Mouse (Mus musculus) liver, embryonic 11.5 days (tissue): ENCODE data around the gene Car3. TPM values are rescaled to one million over a fixed set of nuclear protein-coding genes. Genes with fewer than 3 reads are reported as not detected.
"Not testable (repeated sequence)": the region's sequence is repeated elsewhere in the genome, so short reads cannot be mapped to it uniquely, and the experiment has no call there.

Experiments used
- ATAC-seq: fragments of 200-750 bp; cut with Nextera tagmentation; replicated peaks from 2 replicates; pipeline ENCODE4 v1.8.0; 2017; ENCODE audit warnings: moderate number of reproducible peaks, mild to moderate bottlenecking, moderate TSS enrichment, moderate library complexity; ENCODE audit not compliant: low FRiP score
- DNase-seq: peaks from one replicate; pipeline ENCODE4 v3.0.0-alpha.2; 2017; ENCODE audit warnings: low spot score
- H3K27ac ChIP-seq: fragments of 300-500 bp; sonication (generic); 2 replicates; pipeline ENCODE4 v1.5.1; 2014; ENCODE audit warnings: mild to moderate bottlenecking, low read depth, low read length, control low read depth
- H3K27me3 ChIP-seq: fragments of 300-500 bp; sonication (generic); replicated peaks from 2 replicates; pipeline ENCODE4 v1.6.1; 2014; ENCODE audit warnings: low read length, mixed read lengths; ENCODE audit not compliant: control insufficient read depth, insufficient read depth
- H3K36me3 ChIP-seq: fragments of 300-500 bp; sonication (generic); 2 replicates; pipeline ENCODE4 v1.6.1; 2014; ENCODE audit warnings: mild to moderate bottlenecking, low read length, moderate library complexity, mixed read lengths; ENCODE audit not compliant: control insufficient read depth, insufficient read depth
- H3K4me1 ChIP-seq: fragments of 300-500 bp; sonication (generic); replicated peaks from 2 replicates; pipeline ENCODE4 v1.6.1; 2014; ENCODE audit warnings: low read length, mixed read lengths; ENCODE audit not compliant: control insufficient read depth, insufficient read depth
- H3K4me2 ChIP-seq: fragments of 300-500 bp; sonication (generic); 2 replicates; pipeline ENCODE4 v1.6.1; 2014; ENCODE audit warnings: mild to moderate bottlenecking, control low read depth, moderate library complexity
- H3K4me3 ChIP-seq: fragments of 300-500 bp; sonication (generic); 2 replicates; pipeline ENCODE4 v1.5.1; 2014; ENCODE audit warnings: low read depth, low read length, control low read depth
- H3K9ac ChIP-seq: fragments of 300-500 bp; sonication (generic); 2 replicates; pipeline ENCODE4 v1.6.1; 2014; ENCODE audit warnings: low read depth, low read length, control low read depth
- H3K9me3 ChIP-seq: fragments of 300-500 bp; sonication (generic); 2 replicates; pipeline ENCODE4 v1.6.1; 2016; ENCODE audit warnings: low read length, inconsistent platforms, mixed read lengths; ENCODE audit not compliant: control insufficient read depth
- WGBS: fragments of 180-500 bp; shearing (Covaris S2); extraction: QIAGEN DNeasy Blood & Tissue Kit; methylation state at CpG from one replicate; pipeline ENCODE4 v1.1.7; 2014; 5-methylcytosine and 5-hydroxymethylcytosine counted together
- polyA plus RNA-seq: library from polyadenylated mRNA; unstranded; fragments of >200 nt; fragmentation: Nextera tagmentation; extraction: Ambion mirVana; gene quantifications from 2 replicates; pipeline ENCODE4 v1.2.1, GENCODE M21; 2014

Car3 gene
- polyA plus RNA-seq: 3.2 and 3.5 TPM in 2 replicates

DNA sequence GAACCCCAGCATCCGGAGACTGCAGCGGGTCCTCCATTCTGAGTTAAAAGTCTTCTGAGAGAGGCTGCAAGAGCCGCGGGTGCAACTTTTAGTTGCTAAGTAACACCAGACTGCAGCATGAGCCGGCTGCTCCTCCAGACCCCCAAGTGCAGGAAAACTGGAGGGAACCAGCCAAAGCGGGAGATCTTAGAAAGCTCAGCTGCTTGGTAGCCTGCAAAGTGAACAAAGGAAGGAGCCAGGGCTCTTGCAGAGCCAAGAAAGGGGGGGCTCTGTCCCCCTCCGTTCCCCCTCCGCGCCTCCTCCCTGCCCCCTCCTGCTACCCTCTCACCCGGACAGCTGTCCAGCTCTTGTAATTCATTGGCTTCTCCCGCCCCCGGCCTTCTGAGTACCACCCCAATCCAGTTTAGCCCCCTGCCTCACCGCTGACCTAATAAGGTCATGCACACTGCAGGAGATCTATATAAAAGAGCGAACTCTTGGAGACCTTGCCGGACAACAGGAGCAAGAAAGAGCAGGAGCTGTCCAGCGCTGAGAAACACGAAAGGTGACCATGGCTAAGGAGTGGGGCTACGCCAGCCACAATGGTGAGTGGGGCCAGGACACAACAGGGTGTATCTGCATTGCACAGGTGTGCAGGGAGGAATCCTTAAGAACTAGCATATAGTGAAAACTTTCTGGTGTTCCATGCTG lies at the start of gene Car3:
Gene Car3 (plus strand): TSS at position 491 of the 690 bp plus-strand sequence.
- WGBS: 7% methylated on average over 18 of the region's 18 CpGs
- Histone ChIP-seq H3K27me3 (peaks cover 13% of the 10 kb centered on the region; the same call in 1 of the 2 replicates), H3K4me1 (0 out of 2 replicates have a peak, but pooled peaks cover 2% of the 10 kb centered on the region), H3K4me3 (peak within 1 kb of the TSS; percentile 25), H3K27ac (no peak within 1 kb of the TSS), H3K9ac (no peak within 1 kb of the TSS), H3K9me3 (no peaks in the 10 kb centered on the region), H3K4me2 (peak within 1 kb of the TSS; percentile 70), H3K36me3 (no peaks in the 10 kb centered on the region)
- ATAC-seq: peak; percentile 58
- DNase-seq: no peak

DNA sequence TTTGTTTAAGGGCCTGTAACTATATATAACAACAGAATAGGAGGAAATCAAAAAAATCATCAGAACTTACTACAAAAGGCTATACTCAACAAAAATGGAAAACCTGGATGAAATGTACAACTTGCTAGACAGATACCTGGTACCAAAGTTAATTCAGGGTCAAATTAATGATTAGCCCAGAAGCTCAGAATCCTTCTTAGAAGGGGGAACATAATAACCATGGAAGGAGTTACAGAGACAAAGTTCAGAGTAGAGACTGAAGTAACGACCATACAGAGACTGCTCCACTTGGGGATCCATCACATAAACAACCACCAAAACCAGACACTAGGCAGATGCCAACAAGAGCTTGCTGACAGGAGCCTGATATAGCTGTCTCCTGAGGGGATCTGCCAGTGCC lies 47.9 kb upstream of the Car3 start:
- 66% methylated on average over 1 of the region's 1 CpGs for WGBS
- not testable (repeated sequence) for H3K4me2 ChIP-seq, ATAC-seq, H3K27ac ChIP-seq, H3K4me1 ChIP-seq, H3K27me3 ChIP-seq, H3K36me3 ChIP-seq, H3K9ac ChIP-seq, DNase-seq, H3K9me3 ChIP-seq, H3K4me3 ChIP-seq

DNA sequence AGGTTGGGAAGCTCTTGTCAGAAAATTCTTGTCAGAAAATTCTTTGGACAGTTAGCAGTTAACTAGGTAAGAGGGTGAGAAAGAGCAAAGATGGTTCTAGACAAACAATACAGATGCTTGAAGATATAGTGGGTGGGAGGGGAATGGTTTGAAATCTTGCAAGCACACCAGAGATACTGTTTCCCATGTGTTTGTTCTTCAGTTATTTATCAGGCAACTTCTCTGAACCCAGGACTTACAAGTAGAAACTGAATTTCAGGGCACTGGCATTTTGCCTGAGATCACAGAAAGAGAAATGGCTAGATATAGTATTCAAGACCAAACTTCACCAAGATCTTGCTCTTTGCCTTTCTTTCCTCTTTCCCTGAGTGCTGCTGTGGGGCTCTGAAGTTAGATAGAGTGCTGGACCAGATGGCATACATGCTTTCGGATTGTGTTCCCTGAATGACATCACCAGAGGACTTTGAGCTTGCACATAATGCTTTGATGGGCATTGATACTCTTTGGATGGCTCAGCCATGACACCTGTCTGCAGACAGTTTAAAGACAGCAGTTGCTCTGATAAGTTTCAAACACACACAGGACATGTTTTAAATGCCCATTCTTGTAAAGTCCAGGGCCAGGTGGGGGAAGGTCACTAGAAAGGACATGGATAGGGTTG lies 43.3 kb upstream of the Car3 start:
- Histone ChIP-seq H3K4me3 (no peak overlapping the region), H3K27ac (no peak overlapping the region)
- no peak for ATAC-seq

DNA sequence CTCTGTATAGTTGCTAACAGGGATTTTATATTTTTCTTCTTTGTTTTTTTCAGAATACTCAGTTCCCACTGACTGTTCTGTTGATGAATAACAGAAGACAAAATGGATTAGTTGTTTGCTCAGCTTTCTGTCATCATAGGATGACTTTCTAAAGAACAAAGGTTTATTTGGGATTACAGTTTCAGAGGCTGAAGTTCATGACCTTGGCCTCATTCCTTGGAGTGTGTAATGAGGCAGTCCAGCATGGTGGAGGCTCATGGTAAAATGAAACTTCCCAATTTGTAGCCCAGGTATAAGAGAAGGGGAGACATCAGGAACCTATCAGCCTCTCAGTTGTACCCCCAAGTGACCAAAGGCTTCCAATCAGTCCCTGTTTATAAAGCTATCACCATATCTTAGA lies 34.4 kb upstream of the Car3 start:
- H3K9me3 ChIP-seq: no peaks in the 10 kb centered on the region
- no peak overlapping the region for H3K4me2 ChIP-seq
- DNase-seq: no peak
- H3K4me3 ChIP-seq: no peak overlapping the region
- no peaks in the 10 kb centered on the region for H3K27me3 ChIP-seq
- no peak for ATAC-seq
- no peaks in the 10 kb centered on the region for H3K4me1 ChIP-seq
- H3K9ac ChIP-seq: no peak overlapping the region
- no peaks in the 10 kb centered on the region for H3K36me3 ChIP-seq
- no peak overlapping the region for H3K27ac ChIP-seq

More for the DNA sequence above, 43.3 kb upstream of the Car3 start:
- DNase-seq: no peak
- no peaks in the 10 kb centered on the region for H3K27me3 ChIP-seq
- no peaks in the 10 kb centered on the region for H3K36me3 ChIP-seq
- no peak overlapping the region for H3K4me2 ChIP-seq
- WGBS: 72% methylated on average over 1 of the region's 1 CpGs
- no peaks in the 10 kb centered on the region for H3K9me3 ChIP-seq
- no peaks in the 10 kb centered on the region for H3K4me1 ChIP-seq
- no peak overlapping the region for H3K9ac ChIP-seq

DNA sequence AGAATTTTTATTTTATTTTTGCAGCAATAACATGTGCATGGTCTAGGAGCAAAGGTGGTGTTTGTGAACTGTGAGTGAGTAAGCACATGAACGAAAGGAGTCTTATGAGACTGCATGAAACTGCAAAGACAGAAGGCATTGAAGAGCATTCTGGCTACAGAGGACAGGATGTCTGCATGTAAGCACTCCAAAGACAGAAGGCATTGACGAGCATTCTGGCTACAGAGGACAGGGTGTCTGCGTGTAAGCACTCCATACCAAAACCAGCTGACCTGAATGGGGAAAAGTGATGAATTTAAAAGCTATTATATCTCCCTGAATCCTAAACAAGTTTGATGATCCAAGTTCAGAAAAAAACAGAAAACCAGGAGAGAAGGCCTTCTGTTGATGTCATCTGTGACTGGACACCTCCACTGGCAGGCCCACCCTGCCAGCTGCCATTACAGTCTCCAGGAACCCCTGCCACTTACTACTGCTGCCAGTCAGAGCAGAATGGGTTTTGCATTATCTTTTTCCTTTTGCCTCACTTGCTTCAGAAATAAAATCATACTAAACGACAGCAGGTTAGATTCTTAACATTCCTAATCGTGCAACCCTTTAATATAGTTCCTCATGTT lies 32.0 kb upstream of the Car3 start:
- H3K9me3 ChIP-seq: no peaks in the 10 kb centered on the region
- H3K9ac ChIP-seq: no peak overlapping the region
- ATAC-seq: no peak
- no peaks in the 10 kb centered on the region for H3K36me3 ChIP-seq
- no peak overlapping the region for H3K27ac ChIP-seq
- no peak overlapping the region for H3K4me3 ChIP-seq
- H3K4me1 ChIP-seq: no peaks in the 10 kb centered on the region
- no peak for DNase-seq
- H3K27me3 ChIP-seq: no peaks in the 10 kb centered on the region
- WGBS: 79% methylated on average over 5 of the region's 5 CpGs
- H3K4me2 ChIP-seq: no peak overlapping the region

DNA sequence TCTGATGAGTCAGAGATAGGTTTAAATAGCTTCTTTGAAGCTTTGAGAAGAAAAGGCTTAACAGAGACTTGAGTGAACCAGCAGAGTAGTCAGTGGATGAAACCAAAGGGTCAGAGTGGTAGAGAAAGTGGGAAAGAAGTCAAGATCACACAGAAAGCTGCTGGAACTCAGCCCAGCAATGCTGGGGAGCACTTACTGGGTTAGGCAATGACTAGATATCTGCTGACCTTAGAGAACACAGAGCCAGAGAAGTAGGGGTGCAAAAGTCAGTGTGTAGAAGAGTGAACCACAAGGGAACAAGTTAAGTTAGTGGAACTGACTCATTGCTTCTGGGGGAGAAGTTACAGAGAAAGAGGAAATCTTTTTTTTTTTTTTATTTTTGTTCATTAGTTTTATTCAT lies 30.5 kb upstream of the Car3 start:
- Histone ChIP-seq H3K4me2 (no peak overlapping the region), H3K4me1 (no peaks in the 10 kb centered on the region), H3K27ac (no peak overlapping the region), H3K9me3 (no peaks in the 10 kb centered on the region), H3K36me3 (no peaks in the 10 kb centered on the region), H3K27me3 (no peaks in the 10 kb centered on the region), H3K9ac (no peak overlapping the region), H3K4me3 (no peak overlapping the region)
- ATAC-seq: no peak
- DNase-seq: no peak

DNA sequence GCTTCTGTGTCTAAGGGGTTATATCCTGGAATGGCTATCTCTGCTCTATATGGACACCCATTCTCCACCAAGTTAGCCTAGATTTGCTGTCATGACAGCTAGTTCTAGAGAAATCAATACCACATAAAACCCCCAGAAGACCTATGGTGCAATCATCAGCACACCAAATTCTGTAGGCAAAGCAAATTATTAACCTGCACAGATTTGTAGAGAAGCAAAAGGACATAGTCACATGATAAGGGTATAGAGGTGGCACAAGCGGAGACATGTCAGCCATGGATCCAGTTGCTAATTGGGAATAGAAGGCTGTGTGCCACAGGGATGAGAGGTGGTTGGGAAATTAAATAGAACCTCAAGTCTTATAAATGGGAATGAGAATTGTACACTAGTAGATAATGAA lies 24.4 kb upstream of the Car3 start:
- no peak overlapping the region for H3K4me2 ChIP-seq
- H3K4me1 ChIP-seq: no peaks in the 10 kb centered on the region
- no peak for DNase-seq
- 90% methylated on average over 1 of the region's 1 CpGs for WGBS
- H3K27me3 ChIP-seq: no peaks in the 10 kb centered on the region
- no peak overlapping the region for H3K4me3 ChIP-seq
- no peaks in the 10 kb centered on the region for H3K9me3 ChIP-seq
- no peak overlapping the region for H3K27ac ChIP-seq
- H3K9ac ChIP-seq: no peak overlapping the region
- no peaks in the 10 kb centered on the region for H3K36me3 ChIP-seq
- ATAC-seq: no peak

DNA sequence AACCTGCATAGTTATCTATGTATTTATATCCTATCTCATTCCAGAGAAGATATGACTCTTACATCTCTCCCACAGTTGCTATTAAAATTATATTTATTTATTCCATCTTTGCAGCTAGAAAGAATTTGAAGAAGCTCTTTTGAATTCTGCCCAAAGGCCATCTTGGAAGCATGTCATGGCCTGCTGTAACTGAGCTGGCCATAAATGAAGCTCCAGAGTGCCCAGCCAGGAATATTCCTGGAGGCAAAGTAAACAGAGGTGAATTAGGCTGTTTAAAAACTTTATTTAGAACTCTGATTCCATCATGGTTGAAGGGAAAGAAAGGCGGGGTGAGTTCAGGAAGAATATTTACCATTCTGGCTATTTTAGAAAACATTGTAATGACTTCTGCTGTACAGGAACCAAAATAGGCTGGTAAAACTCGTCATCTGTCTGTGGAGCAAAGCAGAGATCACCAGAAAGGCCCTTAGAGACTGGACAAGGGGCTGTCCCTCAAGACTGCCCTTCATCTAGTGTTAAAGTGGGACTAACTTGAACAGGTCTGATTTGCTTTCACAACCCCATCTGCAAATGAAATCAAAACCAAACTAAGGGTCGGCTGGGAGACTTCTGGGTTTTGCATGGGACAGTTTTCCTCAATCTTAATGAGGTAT lies 23.7 kb upstream of the Car3 start:
- Histone ChIP-seq H3K36me3 (no peaks in the 10 kb centered on the region), H3K4me3 (no peak overlapping the region), H3K9ac (no peak overlapping the region), H3K4me1 (no peaks in the 10 kb centered on the region), H3K9me3 (no peaks in the 10 kb centered on the region), H3K27ac (no peak overlapping the region), H3K27me3 (no peaks in the 10 kb centered on the region), H3K4me2 (no peak overlapping the region)
- DNase-seq: no peak
- 72% methylated on average over 3 of the region's 3 CpGs for whole genome bisulfite sequencing
- no peak for ATAC-seq
